Mouse (Mus musculus): ENCODE measurements at regions not wholly inside any gene's neighbourhood (a gene's known extent, or its start where the extent isn't known, plus 50 kb on each side); places are given as distances from the start of the nearest gene placed in this dataset.

DNA sequence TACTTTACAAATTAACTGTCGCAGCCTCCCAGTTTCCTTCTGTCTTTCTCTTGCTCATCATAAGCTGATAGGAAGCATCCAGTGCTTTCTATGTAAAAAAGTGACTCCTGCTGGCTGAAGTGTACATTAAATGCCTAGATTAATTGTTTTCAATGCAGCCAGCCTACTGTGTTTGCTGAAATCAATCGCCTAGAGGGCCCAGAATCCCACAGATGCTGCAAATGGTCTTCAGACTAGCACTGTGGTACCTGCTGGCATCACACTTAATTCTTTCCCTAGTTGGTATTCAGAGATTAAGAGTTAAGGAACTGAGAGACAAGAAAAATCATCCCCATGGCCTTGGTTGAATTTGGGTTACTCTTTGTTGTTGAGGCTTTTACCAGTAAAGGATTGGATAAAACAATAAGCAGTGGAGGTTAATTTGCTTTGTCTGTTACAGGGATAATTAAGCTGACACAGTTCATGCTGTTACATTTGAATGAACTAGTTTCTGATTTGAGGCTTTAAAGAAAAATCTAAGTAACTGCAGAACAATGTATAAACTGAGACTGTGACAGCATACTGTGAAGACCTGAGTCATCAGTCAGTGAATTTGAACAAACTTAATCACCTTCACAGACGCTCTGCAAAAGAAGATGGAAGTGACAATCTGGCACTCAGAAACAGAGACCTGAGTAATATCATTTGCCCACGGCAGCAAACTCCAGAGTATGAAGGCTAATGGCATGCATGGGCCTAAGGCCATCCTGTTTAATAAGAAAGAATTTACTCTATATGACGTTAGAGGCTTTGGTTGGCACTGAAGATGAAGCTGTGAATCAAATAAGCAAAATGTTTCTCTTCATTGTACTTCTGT, 339.0 kb upstream of the Ddi1 start:
- no peak for DNase-seq (ENCODE audit: low spot score in 2 of 2)
